ENCODE assay signal across 14 mouse cellular contexts in genomic region chr19:3926279-3926678, GRCm38 (mm10). TPM values are rescaled to one million over a fixed set of nuclear protein-coding genes. Genes with fewer than 3 reads are reported as not detected.
DNase-seq lines count a peak whose midpoint lies in the region; ATAC-seq and TF ChIP-seq lines count a peak whose summit lies in the region.
"Had no signal": no experiment of that assay in that cellular context is flagged by ENCODE, and none has a peak within 500 bp of the region (broad histone marks: within the 10 kb centered on the region; RNA-seq: fewer than 3 reads in every experiment).

No protein-coding gene starts in this region.

- TF ChIP-seq EP300 in liver, embryonic 14.5 days (IDR thresholded peaks at IDR 0.05; ENCODE audit: low read depth): no peak

- H3K27ac ChIP-seq in embryonic facial prominence, embryonic 13.5 days: peak overlapping the region; percentile 51
- no peak overlapping the region for H3K27ac ChIP-seq in embryonic facial prominence, embryonic 10.5 days (replicated peaks)
- H3K27ac ChIP-seq in liver, embryonic 14.5 days: no peak overlapping the region
- H3K27ac ChIP-seq: heart, embryonic 10.5 days; left cerebral cortex, adult 2 months; neural tube, embryonic 13.5 days had no signal

- peak; percentile 37; the same call in 1 of the 2 replicates for TF ChIP-seq CTCF in liver, embryonic 14.5 days (IDR thresholded peaks at IDR 0.05; ENCODE audit: low read depth)

- WGBS in embryonic facial prominence, embryonic 13.5 days: 54% methylated on average over 3 of the region's 3 CpGs
- 77% methylated on average over 3 of the region's 3 CpGs for WGBS in embryonic facial prominence, embryonic 10.5 days
- WGBS in liver, embryonic 14.5 days (ENCODE audit: insufficient replicate concordance): 42% methylated on average over 3 of the region's 3 CpGs

- intact Hi-C loops in gastrocnemius, postnatal 36 days (cut with DNase I): no loop called here

- H3K27me3 ChIP-seq in embryonic facial prominence, embryonic 13.5 days: no peaks in the 10 kb centered on the region
- 0 out of 2 replicates have a peak, but pooled peaks cover 4% of the 10 kb centered on the region for H3K27me3 ChIP-seq in embryonic facial prominence, embryonic 10.5 days (replicated peaks; ENCODE audit: low read depth, poor library complexity, severe bottlenecking)
- no peaks in the 10 kb centered on the region for H3K27me3 ChIP-seq in liver, embryonic 14.5 days (ENCODE audit: control insufficient read depth, insufficient read depth, low read length)
- H3K27me3 ChIP-seq: neural tube, embryonic 13.5 days had no signal

- no peak overlapping the region for H3K4me2 ChIP-seq in embryonic facial prominence, embryonic 13.5 days
- no peak overlapping the region for H3K4me2 ChIP-seq in liver, embryonic 14.5 days (ENCODE audit: low read depth)
- H3K4me2 ChIP-seq: neural tube, embryonic 13.5 days had no signal

- no peaks in the 10 kb centered on the region for H3K9me3 ChIP-seq in embryonic facial prominence, embryonic 13.5 days
- no peaks in the 10 kb centered on the region for H3K9me3 ChIP-seq in embryonic facial prominence, embryonic 10.5 days
- H3K9me3 ChIP-seq in liver, embryonic 14.5 days (ENCODE audit: control insufficient read depth, low read length): no peaks in the 10 kb centered on the region
- H3K9me3 ChIP-seq: heart, embryonic 10.5 days; neural tube, embryonic 13.5 days had no signal

- no peak overlapping the region for H3K4me3 ChIP-seq in embryonic facial prominence, embryonic 13.5 days
- H3K4me3 ChIP-seq in embryonic facial prominence, embryonic 10.5 days: no peak overlapping the region
- no peak overlapping the region for H3K4me3 ChIP-seq in liver, embryonic 14.5 days (ENCODE audit: insufficient read depth in 1 of 2, low read depth in 2 of 2, low read length in 2 of 2)
- H3K4me3 ChIP-seq: heart, embryonic 10.5 days; left cerebral cortex, adult 2 months; neural tube, embryonic 13.5 days had no signal

- ATAC-seq in embryonic facial prominence, embryonic 13.5 days (ENCODE audit: insufficient number of reproducible peaks, insufficient read depth, low FRiP score, low TSS enrichment, low read depth): no peak
- ATAC-seq in liver, embryonic 14.5 days (ENCODE audit: insufficient read depth): no peak

- no peak overlapping the region for H3K9ac ChIP-seq in embryonic facial prominence, embryonic 13.5 days
- no peak overlapping the region for H3K9ac ChIP-seq in liver, embryonic 14.5 days (replicated peaks)
- H3K9ac ChIP-seq: neural tube, embryonic 13.5 days had no signal

- H3K36me3 ChIP-seq in embryonic facial prominence, embryonic 13.5 days: no peaks in the 10 kb centered on the region
- no peaks in the 10 kb centered on the region for H3K36me3 ChIP-seq in embryonic facial prominence, embryonic 10.5 days (replicated peaks)
- H3K36me3 ChIP-seq in liver, embryonic 14.5 days (replicated peaks; ENCODE audit: control insufficient read depth, insufficient read depth, low read depth): no peaks in the 10 kb centered on the region
- H3K36me3 ChIP-seq: heart, embryonic 10.5 days; neural tube, embryonic 13.5 days had no signal

- peaks cover 41% of the 10 kb centered on the region for H3K4me1 ChIP-seq in embryonic facial prominence, embryonic 13.5 days
- H3K4me1 ChIP-seq in embryonic facial prominence, embryonic 10.5 days: peaks cover 42% of the 10 kb centered on the region
- peaks cover 3 to 16% of the 10 kb centered on the region in 2 experiments for H3K4me1 ChIP-seq in liver, embryonic 14.5 days (replicated peaks; ENCODE audit: control insufficient read depth in 2 of 2, insufficient read depth in 2 of 2, low read length in 1 of 2)

- DNase-seq in embryonic facial prominence, embryonic 10.5 days (ENCODE audit: low spot score): no peak
- DNase-seq in liver, embryonic 14.5 days (ENCODE audit: low read depth in 3 of 3, low spot score in 3 of 3): no peak
- no peak for DNase-seq in liver
- DNase-seq in cerebellum, postnatal 14 days: peak; percentile 41 to 45
- DNase-seq in lung, postnatal 25 days (ENCODE audit: low spot score): peak; percentile 85
- DNase-seq in gastrocnemius, postnatal 36 days: no peak
- no peak for DNase-seq in left cerebral cortex, adult 11 months (ENCODE audit: low spot score)
- DNase-seq: thymus, adult 2 months had no signal

RNA-seq across cellular contexts. Expression of gene Aldh3b1, which starts 3.3 kb away (rescaled TPM):
- polyA plus RNA-seq in embryonic facial prominence, embryonic 13.5 days (2015; fragmentation: Nextera tagmentation; extraction: Ambion mirVana): 1.6 and 1.7 TPM in 2 replicates
- polyA plus RNA-seq in embryonic facial prominence, embryonic 10.5 days (2016; fragmentation: Nextera tagmentation; extraction: Ambion mirVana): 0.48 and 0.81 TPM in 2 replicates
- 3.3 and 3.6 TPM in 2 replicates for polyA plus RNA-seq in liver, embryonic 14.5 days (2012; rRNA removed)
- 4.9 and 5.3 TPM in 2 replicates for polyA plus RNA-seq in liver, embryonic 14.5 days (2014; fragmentation: Nextera tagmentation; extraction: Ambion mirVana)
- 1 to 10 TPM in 1 of 2 experiments, under 1 TPM in 1; 0.92 to 1.6 TPM for total RNA-seq in gastrocnemius, postnatal 36 days (2021)

RNA-seq across cellular contexts. Expression of gene Unc93b1, which starts 8.7 kb away (rescaled TPM):
- 15.8 and 16.6 TPM in 2 replicates for polyA plus RNA-seq in embryonic facial prominence, embryonic 13.5 days (2015; fragmentation: Nextera tagmentation; extraction: Ambion mirVana)
- 7.3 and 8.4 TPM in 2 replicates for polyA plus RNA-seq in embryonic facial prominence, embryonic 10.5 days (2016; fragmentation: Nextera tagmentation; extraction: Ambion mirVana)
- 19.8 and 22.8 TPM in 2 replicates for polyA plus RNA-seq in liver, embryonic 14.5 days (2012; rRNA removed)
- polyA plus RNA-seq in liver, embryonic 14.5 days (2014; fragmentation: Nextera tagmentation; extraction: Ambion mirVana): 14.7 and 15.1 TPM in 2 replicates
- 1 to 10 TPM; 5.1 to 7.7 TPM for total RNA-seq in gastrocnemius, postnatal 36 days (2021)

RNA-seq across cellular contexts. Expression of gene Ndufs8, which starts 13.7 kb away (rescaled TPM):
- 258 and 278 TPM in 2 replicates for polyA plus RNA-seq in embryonic facial prominence, embryonic 13.5 days (2015; fragmentation: Nextera tagmentation; extraction: Ambion mirVana)
- 250 and 258 TPM in 2 replicates for polyA plus RNA-seq in embryonic facial prominence, embryonic 10.5 days (2016; fragmentation: Nextera tagmentation; extraction: Ambion mirVana)
- polyA plus RNA-seq in liver, embryonic 14.5 days (2012; rRNA removed): 118 and 126 TPM in 2 replicates
- 209 and 219 TPM in 2 replicates for polyA plus RNA-seq in liver, embryonic 14.5 days (2014; fragmentation: Nextera tagmentation; extraction: Ambion mirVana)
- total RNA-seq in gastrocnemius, postnatal 36 days (2021): 100 to 1,000 TPM; 242 to 273 TPM

RNA-seq across cellular contexts. Expression of gene Tcirg1, which starts 19.3 kb away (rescaled TPM):
- 53.7 and 58.0 TPM in 2 replicates for polyA plus RNA-seq in embryonic facial prominence, embryonic 13.5 days (2015; fragmentation: Nextera tagmentation; extraction: Ambion mirVana)
- 28.0 and 28.8 TPM in 2 replicates for polyA plus RNA-seq in embryonic facial prominence, embryonic 10.5 days (2016; fragmentation: Nextera tagmentation; extraction: Ambion mirVana)
- polyA plus RNA-seq in liver, embryonic 14.5 days (2012; rRNA removed): 47.1 and 48.6 TPM in 2 replicates
- 15.4 and 15.6 TPM in 2 replicates for polyA plus RNA-seq in liver, embryonic 14.5 days (2014; fragmentation: Nextera tagmentation; extraction: Ambion mirVana)
- total RNA-seq in gastrocnemius, postnatal 36 days (2021): 1 to 10 TPM; 4.8 to 5.9 TPM

RNA-seq across cellular contexts. Expression of gene Aldh3b3, which starts 32.2 kb away (rescaled TPM):
- polyA plus RNA-seq in embryonic facial prominence, embryonic 13.5 days (2015; fragmentation: Nextera tagmentation; extraction: Ambion mirVana): 0.24 TPM in 1 of 2 replicates, not detected in the other
- polyA plus RNA-seq in embryonic facial prominence, embryonic 10.5 days (2016; fragmentation: Nextera tagmentation; extraction: Ambion mirVana): not detected in 2 replicates
- 0.02 and 0.04 TPM in 2 replicates for polyA plus RNA-seq in liver, embryonic 14.5 days (2012; rRNA removed)
- polyA plus RNA-seq in liver, embryonic 14.5 days (2014; fragmentation: Nextera tagmentation; extraction: Ambion mirVana): not detected in 2 replicates
- not detected for total RNA-seq in gastrocnemius, postnatal 36 days (2021)
- total RNA-seq: megakaryocyte-erythroid progenitor cell, adult 5-6 weeks had no signal
- polyA plus RNA-seq: forebrain, embryonic 11.5 days; heart, embryonic 10.5 days; neural tube, embryonic 13.5 days had no signal

Comparison
In these comparisons a context has a peak if more than half of its experiments do, and no peak if none do; other contexts are left out.
1. DNase-seq: peak in cerebellum, postnatal 14 days (2 of 2) and lung, postnatal 25 days (single experiment); none in embryonic facial prominence, embryonic 10.5 days (single experiment), liver, embryonic 14.5 days (0 of 3), liver (single experiment), gastrocnemius, postnatal 36 days (0 of 2) and left cerebral cortex, adult 11 months (single experiment).